Mouse (Mus musculus) spleen, adult 2 months (tissue): Measurements from ENCODE around the gene Calcb.

Experiments used
- CTCF ChIP-seq: fragments of 200-500 bp; IDR thresholded peaks from 2 replicates; pipeline ENCODE4 v1.5.1; 2011; ENCODE audit warnings: mild to moderate bottlenecking, inconsistent platforms; ENCODE audit not compliant: insufficient read depth, insufficient read length, insufficient replicate concordance; ENCODE audit errors: extremely low read depth
- POLR2A ChIP-seq: fragments of 200-500 bp; IDR thresholded peaks from 2 replicates; pipeline ENCODE4 v1.6.1; 2011; ENCODE audit warnings: low read depth, low read length, inconsistent platforms

GRCm38 (mm10) chr7:114744639-114745245, 26.3 kb downstream of the Calcb start:
- TF ChIP-seq POLR2A = no peak
- TF ChIP-seq CTCF = no peak
